Mouse (Mus musculus) liver, embryonic 14.5 days (tissue): Measurements from ENCODE around the gene Tia1. TPM values are rescaled to one million over a fixed set of nuclear protein-coding genes. Genes with fewer than 3 reads are reported as not detected.

ENCODE experiments used
- ATAC-seq: fragments of 200-750 bp; cut with Nextera tagmentation; 2 replicates; pipeline ENCODE4 v1.8.0; 2017; ENCODE audit warnings: moderate number of reproducible peaks, mild to moderate bottlenecking, moderate library complexity; ENCODE audit not compliant: insufficient read depth
- DNase-seq, 3 experiments: peaks; one replicate each; pipeline ENCODE4 v3.0.0-alpha.2; 2012 to 2013; ENCODE audit warnings: low read depth in 3 of 3, low spot score in 3 of 3
- H3K27ac ChIP-seq: fragments of 300-500 bp; sonication (generic); 2 replicates; pipeline ENCODE4 v1.5.1; 2014; ENCODE audit warnings: moderate library complexity, mild to moderate bottlenecking, control low read depth, inconsistent platforms
- H3K27me3 ChIP-seq: fragments of 300-500 bp; sonication (generic); 2 replicates; pipeline ENCODE4 v1.6.1; 2014; ENCODE audit warnings: mild to moderate bottlenecking, low read length, moderate library complexity; ENCODE audit not compliant: control insufficient read depth, insufficient read depth
- H3K36me3 ChIP-seq: fragments of 300-500 bp; sonication (generic); replicated peaks from 2 replicates; pipeline ENCODE4 v1.6.1; 2014; ENCODE audit warnings: low read depth; ENCODE audit not compliant: control insufficient read depth, insufficient read depth
- H3K4me1 ChIP-seq, 2 experiments: fragments of 200-500 bp in 1 of 2; fragments of 300-500 bp in 1 of 2; sonication (generic) in 1 of 2; replicated peaks; 2 replicates each; pipeline ENCODE4 v1.6.1; 2012 to 2014; ENCODE audit warnings: antibody characterized with exemption in 1 of 2, inconsistent platforms in 1 of 2, low read length in 1 of 2; ENCODE audit not compliant: control insufficient read depth in 2 of 2, insufficient read depth in 2 of 2
- H3K4me2 ChIP-seq: fragments of 300-500 bp; sonication (generic); 2 replicates; pipeline ENCODE4 v1.6.1; 2014; ENCODE audit warnings: low read depth, mild to moderate bottlenecking, control low read depth, moderate library complexity
- H3K4me3 ChIP-seq, 2 experiments: fragments of 200-500 bp in 1 of 2; fragments of 300-500 bp in 1 of 2; sonication (generic) in 1 of 2; 2 replicates each; pipeline ENCODE4 v1.5.1; 2012 to 2014; ENCODE audit warnings: low read depth in 2 of 2, low read length in 2 of 2, mild to moderate bottlenecking in 2 of 2, control low read depth in 1 of 2, inconsistent platforms in 1 of 2, moderate library complexity in 1 of 2; ENCODE audit not compliant: insufficient read depth in 1 of 2
- H3K9ac ChIP-seq: fragments of 300-500 bp; sonication (generic); replicated peaks from 2 replicates; pipeline ENCODE4 v1.6.1; 2014; ENCODE audit warnings: mild to moderate bottlenecking, control low read depth, moderate library complexity
- H3K9me3 ChIP-seq: fragments of 300-500 bp; sonication (generic); 2 replicates; pipeline ENCODE4 v1.6.1; 2016; ENCODE audit warnings: low read length, mixed read lengths; ENCODE audit not compliant: control insufficient read depth
- CTCF ChIP-seq: IDR thresholded peaks from 2 replicates; pipeline ENCODE4 v1.5.1; 2016; ENCODE audit warnings: antibody characterized with exemption, low read depth, control low read depth
- EP300 ChIP-seq: IDR thresholded peaks from 2 replicates; pipeline ENCODE4 v1.6.1; 2016; ENCODE audit warnings: antibody characterized with exemption, low read depth
- WGBS: fragments of 180-500 bp; shearing (Covaris S2); extraction: QIAGEN DNeasy Blood & Tissue Kit; methylation state at CpG from one replicate; pipeline ENCODE4 v1.1.7; 2014; ENCODE audit not compliant: insufficient replicate concordance; 5-methylcytosine and 5-hydroxymethylcytosine counted together
- polyA plus RNA-seq, 2 experiments: library from polyadenylated mRNA; depleted of rRNA in 1 of 2; stranded (reverse) in 1 of 2; unstranded in 1 of 2; fragments of >200 nt; fragmentation: Nextera tagmentation in 1 of 2; extraction: Ambion mirVana in 1 of 2; gene quantifications; 2 replicates each; pipeline versions ENCODE4 v1.2.1 to v1.2.3; 2012 to 2014

Gene Tia1
- polyA plus RNA-seq, 2 experiments, result 14.7 to 16.9 TPM

- H3K4me3 ChIP-seq, result peak overlapping the region; percentile 58 to 73
- peak overlapping the region; percentile 89 for H3K4me2 ChIP-seq
- ATAC-seq, result peak; percentile 37
- H3K36me3 ChIP-seq, result no peaks in the 10 kb centered on the region; the same call in 1 of the 2 replicates
- H3K9ac ChIP-seq, result peak overlapping the region; percentile 74
- WGBS, result 7% methylated on average over 9 of the region's 9 CpGs
- no peaks in the 10 kb centered on the region for H3K27me3 ChIP-seq
- H3K27ac ChIP-seq, result peak overlapping the region; percentile 65
- no peak for DNase-seq
- TF ChIP-seq CTCF, result no peak
- no peaks in the 10 kb centered on the region for H3K9me3 ChIP-seq
- peaks cover 15 to 22% of the 10 kb centered on the region in 2 experiments for H3K4me1 ChIP-seq
Measured at GRCm38 (mm10) chr6:86471760-86472099, 67.7 kb downstream of the Tia1 start.

- Histone ChIP-seq H3K9ac (peak overlapping the region; percentile 74), H3K4me2 (peak overlapping the region; percentile 89), H3K27me3 (no peaks in the 10 kb centered on the region), H3K27ac (peak overlapping the region; percentile 65), H3K36me3 (no peaks in the 10 kb centered on the region), H3K4me1 (peaks cover 15 to 22% of the 10 kb centered on the region in 2 experiments), H3K9me3 (no peaks in the 10 kb centered on the region), H3K4me3 (peak overlapping the region; percentile 58 to 73)
- DNase-seq (peak; percentile 95 to 98 (median 96)), ATAC-seq (peak; percentile 92)
- under 1% methylated on average over 56 of the region's 56 CpGs for WGBS
- TF ChIP-seq EP300 (peak; percentile 16; the same call in 1 of the 2 replicates), CTCF (peak; percentile 99)
Measured at GRCm38 (mm10) chr6:86472100-86472955, 68.3 kb downstream of the Tia1 start.

- ATAC-seq, result no peak
Measured at GRCm38 (mm10) chr6:86473077-86473476, 69.1 kb downstream of the Tia1 start.

GRCm38 (mm10) chr6:86474072-86474471 is 70.1 kb downstream of the Tia1 start:
- H3K36me3 ChIP-seq, result no peaks in the 10 kb centered on the region
- peaks cover 17 to 31% of the 10 kb centered on the region in 2 experiments for H3K4me1 ChIP-seq
- no peaks in the 10 kb centered on the region for H3K9me3 ChIP-seq
- no peaks in the 10 kb centered on the region for H3K27me3 ChIP-seq
- DNase-seq, result no peak
- no peak overlapping the region for H3K9ac ChIP-seq
- no peak overlapping the region for H3K4me2 ChIP-seq
- H3K4me3 ChIP-seq, result no peak overlapping the region
- WGBS, result 83% methylated on average over 5 of the region's 5 CpGs
- TF ChIP-seq EP300, result no peak
- no peak for TF ChIP-seq CTCF
- ATAC-seq, result no peak
- no peak overlapping the region for H3K27ac ChIP-seq

More at GRCm38 (mm10) chr6:86473077-86473476, 69.1 kb downstream of the Tia1 start:
- Histone ChIP-seq H3K9ac (peak overlapping the region; percentile 71), H3K4me3 (peak overlapping the region; percentile 58 to 62), H3K9me3 (no peaks in the 10 kb centered on the region), H3K27ac (peak overlapping the region; percentile 53), H3K27me3 (no peaks in the 10 kb centered on the region), H3K36me3 (no peaks in the 10 kb centered on the region), H3K4me2 (peak overlapping the region; percentile 77), H3K4me1 (peaks cover 15 to 26% of the 10 kb centered on the region in 2 experiments)
- 0 out of 2 replicates have a peak, but pooled peaks have one; percentile 27 for TF ChIP-seq CTCF
- no peak for TF ChIP-seq EP300
- DNase-seq, result no peak
- 63% methylated on average over 7 of the region's 7 CpGs for WGBS

GRCm38 (mm10) chr6:86474646-86475181 is 70.7 kb downstream of the Tia1 start:
- no peaks in the 10 kb centered on the region for H3K27me3 ChIP-seq
- DNase-seq, result no peak
- ATAC-seq, result no peak
- no peak overlapping the region for H3K9ac ChIP-seq
- peaks cover 17 to 33% of the 10 kb centered on the region in 2 experiments for H3K4me1 ChIP-seq
- H3K27ac ChIP-seq, result no peak overlapping the region
- H3K4me3 ChIP-seq, result no peak overlapping the region
- no peaks in the 10 kb centered on the region for H3K9me3 ChIP-seq
- H3K4me2 ChIP-seq, result no peak overlapping the region
- no peaks in the 10 kb centered on the region for H3K36me3 ChIP-seq
- TF ChIP-seq EP300 (no peak), CTCF (no peak)
